Mouse (Mus musculus) lung, postnatal 25 days (tissue): Measurements from ENCODE around the gene Muc1.

Source experiments
- DNase-seq: peaks from one replicate; pipeline ENCODE4 v3.0.0; 2022; ENCODE audit warnings: low spot score

The Muc1 gene

DNA sequence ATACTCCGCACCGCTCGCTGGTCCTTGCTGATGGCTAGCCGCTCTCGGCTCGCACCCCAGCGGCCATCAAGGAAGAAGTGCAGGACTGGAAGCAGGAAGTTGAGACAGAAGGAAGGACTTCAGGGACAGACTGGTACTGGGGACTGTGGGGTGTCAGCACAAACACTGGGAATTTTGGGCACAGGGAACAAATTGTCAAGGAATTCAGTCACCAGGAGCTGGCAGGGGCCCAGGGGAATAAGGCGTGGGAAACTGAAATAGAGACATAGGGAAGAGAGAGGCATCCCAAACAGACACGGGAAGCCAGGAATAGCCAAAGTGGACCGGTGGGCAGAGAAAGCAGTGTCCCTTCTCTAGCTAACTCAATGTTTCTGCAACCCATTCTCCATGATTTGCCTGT is 7.7 kb downstream of the Muc1 start:
- DNase-seq, result no peak

DNA sequence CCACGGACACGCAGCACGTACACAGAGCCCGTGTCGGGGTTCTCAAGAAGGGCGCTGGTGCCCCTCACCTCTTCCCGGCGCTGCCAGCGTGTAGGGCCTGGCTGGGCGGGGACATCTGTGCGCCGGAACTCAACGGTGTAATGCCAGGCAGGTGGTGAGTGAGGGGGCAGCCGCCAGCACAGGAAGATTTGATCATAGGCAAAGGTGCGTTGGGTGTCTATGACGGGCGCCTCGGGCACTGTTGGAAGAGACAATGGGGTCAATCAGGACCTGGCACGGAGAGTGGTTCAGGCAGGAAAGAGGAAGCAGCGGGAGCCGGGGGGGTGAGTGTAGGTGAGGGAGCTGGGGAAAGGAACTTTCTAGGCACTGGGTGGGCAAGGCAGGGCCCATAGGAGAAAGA is 8.8 kb downstream of the Muc1 start:
- no peak for DNase-seq

DNA sequence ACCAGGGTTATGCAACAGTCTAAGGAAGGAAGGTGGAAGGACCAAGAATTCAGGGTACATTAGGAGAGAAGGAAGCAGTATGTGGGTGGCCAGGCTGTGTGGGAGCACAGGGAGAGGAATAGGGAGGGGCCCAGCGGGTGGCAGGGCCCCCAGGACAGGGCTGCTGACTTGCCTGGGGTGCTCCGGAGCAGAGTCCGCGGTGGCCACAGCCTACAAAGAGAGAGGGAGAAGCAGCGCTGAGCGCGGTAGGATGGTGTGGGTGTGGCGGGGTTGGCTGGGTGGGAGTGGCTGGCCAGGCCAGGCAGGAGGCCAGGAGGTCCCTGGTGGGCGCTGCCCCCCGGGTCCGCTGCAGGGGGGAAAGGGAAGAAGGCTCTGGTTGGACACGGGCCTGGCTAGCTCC is 9.6 kb downstream of the Muc1 start:
- no peak for DNase-seq

DNA sequence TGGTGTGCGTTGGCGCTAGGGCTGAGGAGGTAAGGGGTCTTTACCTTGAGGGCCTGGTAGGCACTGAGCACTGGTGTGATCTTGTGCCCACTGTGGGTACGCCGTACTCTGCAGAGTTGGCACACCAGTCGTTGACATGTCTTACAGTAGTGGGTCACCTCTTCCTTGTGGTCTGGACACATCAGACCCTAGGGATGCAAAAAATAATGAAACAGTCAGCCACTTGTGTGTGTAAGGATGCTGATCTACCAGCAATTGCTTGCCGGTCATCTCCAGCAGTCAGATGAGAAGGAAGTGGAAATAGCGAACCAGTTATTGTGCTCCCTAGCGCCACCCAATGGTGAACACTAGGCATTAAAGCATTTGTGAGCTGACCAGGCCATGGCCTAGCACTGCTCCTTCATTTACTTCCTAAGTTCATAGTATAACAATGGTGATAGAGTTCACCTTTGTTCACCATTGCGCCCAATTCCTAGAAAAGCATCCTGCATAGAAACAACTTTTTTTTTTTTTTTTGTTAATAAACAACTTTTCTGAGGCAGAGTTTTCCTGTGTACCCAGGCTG is 13.6 kb downstream of the Muc1 start:
- peak; percentile 79 for DNase-seq

DNA sequence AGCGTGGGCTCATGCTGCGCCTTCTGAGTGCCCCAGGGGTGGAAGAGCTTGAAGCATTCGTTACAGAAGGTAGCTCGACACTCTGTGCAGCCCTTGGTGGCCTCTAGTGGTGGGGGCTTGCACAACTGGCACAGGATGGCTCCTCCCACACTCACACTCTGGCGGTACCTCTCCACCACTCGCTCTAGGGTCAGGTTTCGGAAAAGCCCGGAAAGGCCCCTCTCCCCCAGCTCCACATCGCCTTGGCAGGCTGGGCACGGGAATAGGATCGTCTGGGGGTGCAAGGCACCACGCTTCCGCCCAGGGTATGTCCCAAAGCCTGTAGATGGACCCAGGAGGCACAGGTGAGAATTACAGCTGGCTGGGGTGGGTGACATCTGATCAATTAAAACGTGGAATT is 14.8 kb downstream of the Muc1 start:
- peak; percentile 83 for DNase-seq

DNA sequence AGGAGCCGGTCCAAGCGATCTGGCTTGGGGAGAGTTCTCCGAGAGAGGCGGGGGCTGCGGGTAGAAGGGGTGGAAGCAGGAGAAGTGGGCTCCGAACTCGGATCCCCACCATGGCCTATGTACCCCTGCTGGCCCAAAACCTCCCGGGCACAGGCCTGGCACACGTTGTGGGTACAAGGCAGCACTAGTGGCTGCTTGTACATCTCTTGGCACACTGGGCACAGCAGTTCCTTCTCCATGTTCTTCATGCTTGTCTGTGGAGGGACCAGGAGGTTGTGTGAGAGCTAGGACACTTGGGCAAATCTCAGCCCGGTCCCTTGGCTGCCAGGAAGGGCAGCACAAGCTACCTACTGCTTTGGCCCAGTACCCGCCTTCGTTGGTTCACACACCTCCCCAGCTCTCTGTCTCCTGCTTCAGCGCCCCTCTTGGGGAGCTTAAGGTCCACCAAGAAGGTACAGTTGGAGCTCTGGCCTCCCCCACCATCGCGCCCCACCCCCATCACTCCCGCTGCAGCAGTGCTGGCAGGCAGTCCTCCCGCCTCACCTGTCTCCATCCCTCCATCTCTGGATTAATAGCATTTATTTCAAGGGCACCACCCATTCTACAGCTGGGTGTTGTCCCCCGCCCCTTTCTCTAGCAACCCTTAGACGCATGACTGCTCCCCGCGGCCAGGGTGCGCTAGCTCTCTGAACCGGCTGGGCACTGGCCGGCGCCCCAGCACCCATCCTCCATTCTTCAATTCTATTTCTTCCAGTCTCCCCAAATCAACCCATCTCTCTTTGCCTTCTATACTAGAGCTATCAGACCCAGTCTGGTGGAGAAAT is 15.5 kb downstream of the Muc1 start:
- no peak for DNase-seq

DNA sequence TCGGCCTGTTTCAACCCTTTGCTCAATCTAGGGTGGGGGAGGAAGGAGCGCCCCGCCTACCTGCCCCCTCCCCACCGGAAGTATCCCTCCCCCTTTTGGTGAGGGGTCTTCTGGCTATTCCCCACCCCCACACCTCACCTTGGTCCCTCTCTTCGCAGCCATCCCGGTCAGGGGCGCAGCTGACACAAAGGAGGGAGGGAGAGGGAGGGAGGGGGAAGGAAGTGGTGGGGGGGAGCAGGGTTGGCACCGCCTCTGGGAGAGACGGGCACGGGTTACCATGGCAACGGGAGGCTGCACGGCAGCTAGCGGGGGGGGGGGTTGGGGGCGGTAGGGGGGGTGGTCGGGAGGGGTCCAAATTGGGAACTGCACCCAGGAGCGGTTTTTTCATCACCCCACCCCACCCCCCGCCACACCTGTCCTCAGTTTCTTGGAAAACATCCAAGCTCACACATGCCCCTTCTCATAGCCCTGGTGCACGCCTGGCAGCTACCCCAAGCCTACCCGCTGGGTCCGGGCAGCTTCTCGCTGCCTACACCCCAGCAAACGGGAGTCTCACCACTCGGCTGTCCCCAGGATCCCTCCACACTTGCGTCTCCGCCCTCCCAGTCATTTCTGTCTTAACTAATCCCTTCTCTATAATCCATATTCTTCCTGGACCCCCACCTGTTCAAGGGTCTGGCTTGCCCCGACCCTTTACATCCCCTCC is 16.3 kb downstream of the Muc1 start:
- no peak for DNase-seq

DNA sequence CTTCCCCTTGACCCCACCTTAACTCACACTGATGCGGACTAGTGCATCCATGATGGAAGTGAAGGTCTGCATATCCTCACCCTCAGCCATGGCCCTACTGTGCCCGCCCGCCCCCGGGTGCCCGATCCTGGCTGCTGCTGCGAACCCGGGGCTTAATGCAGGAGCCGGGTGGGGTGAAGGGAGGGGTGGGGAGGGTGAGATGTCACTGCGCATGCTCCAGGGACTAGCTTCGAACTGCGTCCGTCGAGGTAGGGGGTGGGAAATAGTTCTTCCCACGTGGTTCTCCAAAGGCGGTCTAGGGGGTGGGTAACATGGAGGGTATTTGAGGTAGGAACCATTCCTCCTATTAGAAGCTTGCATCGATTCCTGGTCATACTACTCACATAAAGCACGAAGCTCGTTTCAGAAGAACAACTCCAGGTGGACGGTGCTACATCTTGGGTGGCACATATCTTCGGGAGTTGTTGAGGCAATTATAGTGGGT is 16.9 kb downstream of the Muc1 start, which contains the start of gene Krtcap2:
Krtcap2 (plus strand) TSS at position 279 of the 484 bp plus-strand sequence.
- no peak for DNase-seq

DNA sequence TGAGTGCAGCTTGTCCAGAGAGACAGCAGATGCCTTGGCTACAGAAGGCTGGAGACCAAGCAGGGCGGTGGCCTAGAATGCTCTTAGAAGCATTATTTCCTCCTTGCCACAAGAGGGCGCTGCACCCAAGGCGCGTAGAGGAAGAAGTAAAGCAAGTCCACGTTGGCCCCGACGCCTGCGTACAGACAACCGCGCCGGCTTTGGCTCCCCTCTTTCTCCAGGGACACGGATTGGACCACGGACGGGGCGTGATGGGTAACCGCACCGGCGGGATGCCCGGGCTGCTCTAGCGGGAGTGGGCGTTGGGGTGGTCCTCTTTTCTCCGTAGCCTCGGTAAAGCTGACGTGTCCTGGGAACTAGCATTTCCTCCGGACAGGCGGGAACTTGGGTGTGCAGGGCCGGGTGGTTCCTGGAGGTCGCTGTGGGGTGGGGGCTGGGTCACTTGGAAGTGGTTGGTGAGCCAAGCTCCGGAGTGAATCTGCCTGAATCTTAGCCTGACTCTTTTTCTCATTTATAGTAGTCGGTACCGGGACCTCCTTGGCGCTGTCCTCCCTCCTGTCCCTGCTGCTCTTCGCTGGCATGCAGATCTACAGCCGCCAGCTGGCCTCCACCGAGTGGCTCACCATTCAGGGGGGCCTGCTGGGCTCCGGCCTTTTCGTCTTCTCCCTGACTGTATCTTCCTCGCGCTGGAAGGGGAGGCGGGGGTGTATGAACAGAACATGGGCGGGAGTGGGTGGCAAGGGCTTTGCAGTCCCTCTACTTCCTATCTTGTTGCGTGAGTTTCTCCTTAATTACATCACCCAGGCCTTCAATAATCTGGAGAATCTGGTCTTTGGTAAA is 17.6 kb downstream of the Muc1 start, which contains the start of gene Trim46:
Trim46 (minus strand) TSS at position 49 of the 840 bp plus-strand sequence.
- DNase-seq, result peak; percentile 92

DNA sequence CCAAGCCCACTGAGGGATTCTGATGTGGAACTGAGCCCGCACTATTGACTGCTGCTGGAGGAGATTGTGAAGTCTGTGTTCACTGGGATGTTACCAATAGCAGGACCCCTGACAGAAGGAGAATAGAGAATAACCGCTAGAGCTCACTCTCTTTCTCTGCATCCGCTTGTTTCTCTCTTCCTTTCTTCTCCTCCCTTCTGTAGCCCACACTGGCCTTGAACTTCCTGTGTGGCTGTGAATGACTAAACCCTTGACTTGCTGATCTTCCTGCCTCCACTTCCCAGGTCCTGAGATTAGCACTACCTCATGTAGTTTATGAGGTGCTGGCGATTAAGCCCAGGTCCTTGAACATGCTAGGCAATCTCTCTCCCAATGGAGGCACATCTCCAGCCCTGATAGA is 18.6 kb downstream of the Muc1 start:
- no peak for DNase-seq

DNA sequence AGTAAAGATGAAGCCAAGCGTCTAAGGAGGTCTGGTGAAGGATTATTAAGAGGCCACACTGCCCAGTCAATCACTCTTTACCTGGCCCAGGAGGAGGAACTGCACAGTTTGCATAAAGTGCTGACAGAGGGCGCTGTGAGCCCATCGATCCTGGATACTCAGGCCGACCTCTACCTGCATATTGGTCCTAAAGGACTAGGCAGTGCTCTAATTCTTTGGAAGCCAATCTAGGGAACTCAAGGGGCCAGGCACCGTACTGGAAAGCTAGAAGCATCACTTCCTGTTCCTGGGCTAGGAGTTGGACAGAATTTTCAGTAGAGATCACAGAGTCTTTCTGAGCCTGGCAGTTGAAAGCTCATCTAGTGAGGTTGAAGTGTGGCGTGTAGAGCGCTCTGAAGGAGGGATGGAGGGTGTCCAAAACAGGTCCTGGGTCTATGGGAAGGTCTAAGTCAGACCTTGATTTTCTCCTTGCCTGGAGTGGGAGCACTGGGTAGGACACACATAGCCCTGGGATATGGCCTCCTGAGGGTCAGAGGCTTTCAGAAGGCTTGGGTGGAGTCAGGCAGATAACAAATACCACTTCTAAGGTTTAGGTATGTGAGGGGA is 21.7 kb downstream of the Muc1 start:
- DNase-seq, result peak; percentile 88

DNA sequence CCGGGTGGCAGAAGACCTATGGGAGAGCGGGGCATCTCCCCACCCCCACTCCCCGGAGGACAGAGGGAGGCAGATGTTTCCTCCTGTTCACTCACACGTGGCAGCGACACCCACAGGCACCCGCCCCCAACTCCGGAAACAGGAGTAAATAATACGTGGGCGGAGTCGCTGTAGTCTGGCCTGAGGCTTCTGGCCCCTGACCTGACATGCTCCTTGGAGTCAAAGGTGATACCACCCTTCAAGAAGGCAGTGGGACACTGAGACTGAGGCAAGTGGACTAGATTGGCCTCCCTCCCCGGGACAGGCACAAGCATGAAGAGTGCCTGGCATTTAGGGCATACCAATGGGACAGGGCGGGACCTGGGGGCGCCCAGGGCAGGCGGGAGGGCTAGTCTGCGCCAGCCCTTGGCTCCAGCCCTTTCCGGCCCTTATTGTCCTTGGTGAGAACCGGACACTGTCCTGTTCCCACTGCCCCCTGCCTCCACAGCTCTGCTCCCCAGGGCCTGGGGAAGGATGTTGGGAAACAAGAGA is 22.6 kb downstream of the Muc1 start:
- peak; percentile 87 for DNase-seq

DNA sequence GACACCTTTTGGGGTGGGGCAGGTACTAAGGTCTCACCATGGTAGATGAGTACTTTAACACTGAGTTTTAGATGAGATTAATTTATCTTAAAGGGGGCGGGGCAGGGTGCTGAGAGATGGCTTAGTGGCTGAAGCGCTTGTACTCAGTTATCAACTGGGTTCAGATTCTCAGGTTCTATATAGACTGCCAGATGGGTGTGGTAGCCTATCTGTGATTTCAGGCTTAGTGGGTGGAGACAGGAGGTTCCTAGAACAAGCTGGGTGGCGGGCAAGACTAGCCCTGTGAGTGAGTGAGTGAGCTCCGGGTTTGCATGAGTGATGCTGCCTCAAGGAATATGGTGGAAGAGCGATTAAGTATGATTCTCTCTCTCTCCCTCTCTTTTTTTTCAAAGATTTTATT is 26.1 kb downstream of the Muc1 start:
- no peak for DNase-seq

DNA sequence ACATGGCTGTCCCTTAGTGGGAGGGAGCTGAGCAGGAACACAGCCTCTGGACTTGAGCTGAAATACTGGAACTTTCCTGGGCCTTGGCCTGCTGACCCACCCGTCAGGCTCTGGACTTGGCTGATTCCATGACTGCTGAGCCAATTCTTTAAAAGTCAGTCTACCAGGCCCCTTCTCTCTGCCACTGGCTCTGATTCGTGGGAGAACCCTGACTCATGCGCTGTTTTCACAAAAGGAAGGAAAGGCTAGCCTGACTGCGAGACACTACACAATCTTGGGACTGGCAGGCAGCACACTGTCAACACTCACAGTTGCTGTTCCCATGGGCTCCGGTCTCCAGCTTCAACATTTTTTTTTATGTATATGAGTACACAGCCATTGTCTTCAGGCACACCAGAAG is 27.3 kb downstream of the Muc1 start:
- no peak for DNase-seq

DNA sequence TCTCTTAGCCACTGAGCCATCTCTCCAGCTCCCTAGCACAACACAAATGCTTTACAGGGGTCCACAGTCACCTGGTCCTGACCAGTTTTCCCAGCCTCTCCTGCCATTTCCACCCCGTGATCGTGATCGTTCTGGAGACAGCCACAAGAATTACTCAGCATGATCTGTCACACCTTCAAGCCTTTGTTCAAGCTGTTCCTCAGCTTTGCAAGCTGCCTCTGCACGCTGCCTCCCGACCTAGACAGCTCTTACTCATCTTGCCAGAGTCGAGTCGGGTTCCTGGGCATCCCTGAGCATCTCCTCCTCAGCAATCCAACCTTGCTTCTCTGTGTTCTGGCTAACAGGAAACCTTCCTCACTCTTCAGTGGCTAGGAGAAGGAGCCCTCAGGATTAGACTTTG is 30.2 kb downstream of the Muc1 start, which contains the start of gene Dpm3:
Dpm3 (plus strand) TSS at position 283 of the 400 bp plus-strand sequence.
- no peak for DNase-seq

DNA sequence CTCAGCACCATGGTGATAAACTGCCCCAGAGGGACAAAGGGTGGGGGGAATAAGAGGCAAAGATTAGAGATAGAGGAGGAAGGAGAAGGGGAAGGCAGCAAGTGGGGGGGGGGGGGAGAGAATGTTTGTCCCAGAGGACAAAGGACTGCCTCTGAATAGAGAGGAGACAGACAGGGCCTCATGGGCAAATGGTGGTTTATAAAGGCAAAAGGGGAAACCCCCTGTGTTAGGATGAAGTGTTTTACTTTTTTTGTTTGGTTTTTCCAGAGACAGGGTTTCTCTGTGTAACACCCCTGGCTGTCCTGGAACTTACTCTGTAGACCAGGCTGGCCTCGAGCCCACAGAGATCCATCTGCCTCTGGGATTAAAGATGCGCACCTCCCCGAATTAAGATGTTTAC is 31.4 kb downstream of the Muc1 start:
- no peak for DNase-seq

DNA sequence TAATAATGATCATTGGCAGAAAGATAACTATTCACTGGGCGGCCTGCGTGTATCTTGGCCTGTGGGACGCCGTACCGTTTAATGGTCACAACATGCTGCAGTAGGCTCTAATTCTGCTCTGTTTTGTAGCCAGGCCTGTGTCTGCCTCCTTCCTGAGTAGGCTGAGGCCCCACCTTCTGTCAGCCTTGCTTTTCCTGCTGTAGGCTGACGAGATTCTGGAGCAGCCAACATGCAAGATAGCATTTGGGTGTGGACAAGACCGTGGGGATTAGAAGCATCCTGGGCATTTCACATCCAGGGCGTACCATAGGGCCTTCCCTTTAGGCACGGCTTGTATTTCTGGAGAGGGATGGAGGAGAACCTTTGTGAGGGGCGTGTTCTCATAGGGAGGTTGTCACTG is 33.6 kb downstream of the Muc1 start:
- no peak for DNase-seq

DNA sequence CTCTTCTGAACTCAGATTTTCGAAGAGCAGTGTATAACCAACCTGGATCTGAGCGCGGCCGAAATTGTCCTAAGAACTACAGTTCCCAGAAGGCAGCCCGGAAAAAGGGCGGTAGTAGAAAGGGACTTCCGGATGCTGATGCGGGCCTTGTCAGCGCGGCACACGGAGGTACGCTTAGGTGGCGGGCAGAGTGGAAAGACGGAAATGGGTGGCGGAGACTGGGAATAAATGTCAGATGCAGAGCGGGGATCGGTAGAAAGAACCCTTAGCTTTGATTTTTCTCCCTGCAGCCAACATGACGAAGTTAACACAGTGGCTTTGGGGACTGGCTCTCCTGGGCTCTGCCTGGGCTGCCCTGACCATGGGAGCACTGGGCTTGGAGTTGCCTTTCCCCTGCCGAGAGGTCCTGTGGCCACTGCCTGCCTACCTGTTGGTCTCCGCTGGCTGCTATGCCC is 37.6 kb downstream of the Muc1 start:
- peak; percentile 89 for DNase-seq

DNA sequence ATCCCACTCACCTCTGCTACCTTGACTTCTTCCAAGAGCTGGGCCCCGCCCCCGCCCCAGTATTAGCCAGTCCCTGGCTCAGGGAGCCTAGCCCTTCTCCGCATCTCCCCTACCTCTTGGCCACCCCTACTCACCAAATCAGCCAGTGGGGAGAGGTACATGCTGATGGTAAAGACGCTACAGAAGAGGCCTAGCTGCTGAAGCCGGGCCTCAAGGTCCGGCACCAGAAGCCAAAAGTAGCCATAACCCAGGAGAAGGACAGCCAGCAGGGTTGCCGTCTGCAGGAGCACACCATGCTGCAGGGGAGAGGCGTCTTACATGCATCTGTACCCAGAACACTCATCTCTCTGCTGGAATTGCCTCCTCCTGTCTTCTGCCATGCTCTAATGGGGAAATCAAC is 40.1 kb downstream of the Muc1 start:
- no peak for DNase-seq

DNA sequence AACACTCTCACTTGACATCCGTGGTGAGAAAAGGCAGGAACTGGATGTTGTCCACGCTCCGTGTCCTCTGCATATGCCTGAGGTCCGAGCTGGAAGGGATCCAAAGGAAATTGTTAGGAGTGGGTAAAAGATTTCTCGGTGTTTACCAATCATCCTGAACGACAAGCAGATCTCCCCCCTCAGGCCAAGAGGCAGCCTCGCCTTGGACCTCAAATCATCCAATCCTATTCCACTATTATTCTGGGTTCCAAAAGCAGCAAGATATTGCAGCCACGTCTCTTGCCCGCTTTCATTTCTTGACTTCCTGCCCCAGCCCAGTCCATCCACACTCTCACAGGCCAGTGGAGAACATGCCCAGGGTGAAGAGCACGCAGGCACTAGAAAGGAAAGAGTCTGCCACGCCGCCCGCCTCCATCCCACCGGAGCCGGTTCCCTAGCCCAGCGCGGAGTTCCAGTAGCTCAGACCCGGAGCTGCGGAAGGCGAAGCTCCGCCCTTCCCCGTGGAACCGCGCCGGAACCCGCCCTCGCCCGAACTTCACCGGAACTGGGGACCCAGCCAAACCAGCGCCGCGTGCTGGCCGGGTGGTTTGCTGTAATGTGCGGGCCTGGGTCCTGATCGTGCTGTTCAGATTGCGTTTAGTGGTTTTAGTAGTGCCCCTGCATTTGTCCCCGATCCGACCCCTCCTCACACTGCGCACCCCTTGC is 41.3 kb downstream of the Muc1 start, which contains the start of gene Slc50a1:
Slc50a1 (minus strand) TSS at position 520 of the 705 bp plus-strand sequence.
- DNase-seq, result peak; percentile 86
